Mouse (Mus musculus) heart, adult 2 months (tissue): ENCODE data around the gene Nck1. TPM values are rescaled to one million over a fixed set of nuclear protein-coding genes. Genes with fewer than 3 reads are reported as not detected.

Experiments used
- DNase-seq, 2 experiments: peaks; one replicate each; pipeline ENCODE4 v3.0.0; 2021
- H3K27ac ChIP-seq: fragments of 200-600 bp; 2 replicates; pipeline ENCODE4 v1.8.1; 2022
- H3K27me3 ChIP-seq: fragments of 200-500 bp; 2 replicates; pipeline ENCODE4 v1.6.1; 2012; ENCODE audit warnings: mild to moderate bottlenecking, low read length, inconsistent platforms, mixed read lengths; ENCODE audit not compliant: control insufficient read depth, insufficient read depth
- H3K36me3 ChIP-seq: fragments of 200-500 bp; 2 replicates; pipeline ENCODE4 v1.6.1; 2012; ENCODE audit warnings: low read length, inconsistent platforms; ENCODE audit not compliant: control insufficient read depth, insufficient read depth
- H3K4me1 ChIP-seq: fragments of 200-500 bp; 2 replicates; pipeline ENCODE4 v1.6.1; 2011; ENCODE audit warnings: low read length; ENCODE audit not compliant: control insufficient read depth, insufficient read depth
- H3K4me3 ChIP-seq: fragments of 200-600 bp; 2 replicates; pipeline ENCODE4 v1.8.1; 2022
- H3K79me2 ChIP-seq: fragments of 200-500 bp; replicated peaks from 2 replicates; pipeline ENCODE4 v1.6.1; 2012; ENCODE audit warnings: mild to moderate bottlenecking, inconsistent platforms, low read length, moderate library complexity, mixed read lengths; ENCODE audit not compliant: control insufficient read depth, insufficient read depth
- H3K9ac ChIP-seq: fragments of 200-500 bp; 2 replicates; pipeline ENCODE4 v1.6.1; 2012; ENCODE audit warnings: low read depth, mild to moderate bottlenecking, control low read depth, inconsistent platforms, low read length, mixed read lengths
- CTCF ChIP-seq: fragments of 200-600 bp; IDR thresholded peaks from 2 replicates; pipeline ENCODE4 v1.8.1; 2022; ENCODE audit warnings: antibody characterized with exemption, mild to moderate bottlenecking, moderate library complexity
- EP300 ChIP-seq: fragments of 200-500 bp; IDR thresholded peaks from 2 replicates; pipeline ENCODE4 v1.6.1; 2011; ENCODE audit warnings: low read depth, low read length, control low read depth; ENCODE audit not compliant: insufficient read depth
- POLR2A ChIP-seq: fragments of 200-500 bp; IDR thresholded peaks from 2 replicates; pipeline ENCODE4 v1.6.1; 2011; ENCODE audit warnings: mild to moderate bottlenecking, low read depth, low read length, control low read depth; ENCODE audit not compliant: insufficient read depth
- WGBS: fragments of 180-500 bp; shearing (Covaris S2); methylation state at CpG from one replicate; pipeline ENCODE4 v1.1.7; 2018; 5-methylcytosine and 5-hydroxymethylcytosine counted together
- intact Hi-C: fragments of 180-260 bp; cut with DNase I; formaldehyde crosslinking; loops from one replicate; pipeline ENCODE4 v1.15.1; 2025
- polyA plus RNA-seq: library from polyadenylated mRNA; depleted of rRNA; stranded (reverse); fragments of >200 nt; gene quantifications from 2 replicates; pipeline ENCODE4 v1.2.3, GENCODE M21; 2012; rRNA removed
- total RNA-seq, 2 experiments: library from RNA; stranded (reverse); gene quantifications; 2 replicates each; pipeline ENCODE4 v1.2.3; 2021

Nck1 gene
- total and polyA plus RNA-seq, 3 experiments, result 7.0 to 47.5 (median 41.7) TPM

GRCm38 (mm10) chr9:100457971-100458681 is 87.8 kb downstream of the Nck1 start:
- H3K9ac ChIP-seq, result no peak overlapping the region
- H3K4me3 ChIP-seq, result no peak overlapping the region
- no peaks in the 10 kb centered on the region for H3K36me3 ChIP-seq
- H3K4me1 ChIP-seq, result peaks cover 16% of the 10 kb centered on the region
- H3K27ac ChIP-seq, result no peak overlapping the region
- TF ChIP-seq CTCF, result no peak
- no peak for TF ChIP-seq POLR2A
- TF ChIP-seq EP300, result no peak
- no peaks in the 10 kb centered on the region for H3K27me3 ChIP-seq
- DNase-seq, result no peak
- intact Hi-C loops, result no loop called here
- 67% methylated on average over 17 of the region's 17 CpGs for WGBS
- no peaks in the 10 kb centered on the region for H3K79me2 ChIP-seq

- no peak for DNase-seq
- intact Hi-C loops, result loop anchor here (2.0 kb wide), 6 partner anchors 38 to 462 kb away; no protein-coding TSS in a partner anchor
- H3K36me3 ChIP-seq, result no peaks in the 10 kb centered on the region
- WGBS, result 8% methylated on average over 9 of the region's 9 CpGs
- H3K4me1 ChIP-seq, result peaks cover 2% of the 10 kb centered on the region; the same call in 1 of the 2 replicates
- TF ChIP-seq CTCF, result no peak
- peak overlapping the region; percentile 71 for H3K27ac ChIP-seq
- peak overlapping the region; percentile 61 for H3K4me3 ChIP-seq
- H3K27me3 ChIP-seq, result no peaks in the 10 kb centered on the region
- peak overlapping the region; percentile 45 for H3K9ac ChIP-seq
- H3K79me2 ChIP-seq, result no peaks in the 10 kb centered on the region
These were observed 91.3 kb downstream of the Nck1 start for GRCm38 (mm10) chr9:100454664-100454993.

- Histone ChIP-seq H3K36me3 (no peaks in the 10 kb centered on the region), H3K27me3 (no peaks in the 10 kb centered on the region), H3K79me2 (no peaks in the 10 kb centered on the region), H3K9ac (peak overlapping the region; percentile 45), H3K4me3 (peak overlapping the region; percentile 61), H3K4me1 (peaks cover 2% of the 10 kb centered on the region; the same call in 1 of the 2 replicates), H3K27ac (peak overlapping the region; percentile 71)
- WGBS, result 5% methylated on average over 24 of the region's 25 CpGs
- peak; percentile 91 for TF ChIP-seq CTCF
- peak; percentile 85; the same call in 1 of the 2 replicates for TF ChIP-seq EP300
- TF ChIP-seq POLR2A, result no peak
- intact Hi-C loops, result loop anchor here (1.0 to 2.0 kb wide), 7 partner anchors 39 to 463 kb away; no protein-coding TSS in a partner anchor
- peak; percentile 81 to 83 for DNase-seq
These were observed 91.8 kb downstream of the Nck1 start for GRCm38 (mm10) chr9:100453944-100454663.

GRCm38 (mm10) chr9:100452432-100452831 is 93.5 kb downstream of the Nck1 start:
- intact Hi-C loops, result no loop called here
- TF ChIP-seq EP300 (no peak), CTCF (no peak), POLR2A (no peak)
- Histone ChIP-seq H3K9ac (no peak overlapping the region), H3K4me3 (no peak overlapping the region), H3K36me3 (no peaks in the 10 kb centered on the region), H3K4me1 (peaks cover 2% of the 10 kb centered on the region; the same call in 1 of the 2 replicates), H3K27me3 (no peaks in the 10 kb centered on the region), H3K79me2 (no peaks in the 10 kb centered on the region), H3K27ac (no peak overlapping the region)
- DNase-seq, result no peak
- WGBS, result 51% methylated on average over 6 of the region's 6 CpGs

- peak; percentile 70 to 85 for DNase-seq
- H3K79me2 ChIP-seq, result no peaks in the 10 kb centered on the region
- H3K27me3 ChIP-seq, result no peaks in the 10 kb centered on the region
- 2% methylated on average over 32 of the region's 32 CpGs for WGBS
- TF ChIP-seq CTCF, result peak; percentile 90
- TF ChIP-seq POLR2A, result no peak
- peak overlapping the region; percentile 0; the same call in 1 of the 2 replicates for H3K9ac ChIP-seq
- H3K36me3 ChIP-seq, result no peaks in the 10 kb centered on the region
- H3K4me3 ChIP-seq, result peak overlapping the region; percentile 49
- no peak overlapping the region for H3K27ac ChIP-seq
- intact Hi-C loops, result loop anchor here (1.0 to 5.0 kb wide), 3 partner anchors 45 to 711 kb away; no protein-coding TSS in a partner anchor
- H3K4me1 ChIP-seq, result no peaks in the 10 kb centered on the region
These were observed 99.8 kb downstream of the Nck1 start for GRCm38 (mm10) chr9:100446059-100446686.

Other genes starting within 250 kb of the Nck1 start
- gene Il20rb, start 59.3 kb downstream of the Nck1 start, total RNA-seq, result 1 to 10 TPM in 1 of 2 experiments, under 1 TPM in 1; 0.86 to 1.6 TPM
- 1.7 and 2.0 TPM in 2 replicates for gene Il20rb, start 59.3 kb downstream of the Nck1 start, polyA plus RNA-seq
- gene Slc35g2, start 25.0 kb upstream of the Nck1 start, total RNA-seq, result 1 to 10 TPM; 3.9 to 5.0 TPM
- gene Slc35g2, start 25.0 kb upstream of the Nck1 start, polyA plus RNA-seq, result 3.0 and 6.4 TPM in 2 replicates
- 10 to 100 TPM; 27.8 TPM for gene Stag1, start 51.7 kb upstream of the Nck1 start, total RNA-seq
- 4.1 and 8.1 TPM in 2 replicates for gene Stag1, start 51.7 kb upstream of the Nck1 start, polyA plus RNA-seq